Mouse (Mus musculus): ENCODE measurements around the gene AC192777.2. TPM values are rescaled to one million over a fixed set of nuclear protein-coding genes. Genes with fewer than 3 reads are reported as not detected.
"Not testable (repeated sequence)": the region's sequence is repeated elsewhere in the genome, so short reads cannot be mapped to it uniquely, and the experiment has no call there.

The AC192777.2 gene
- polyA plus RNA-seq (2014; fragmentation: Nextera tagmentation; extraction: Ambion mirVana): not detected in 2 replicates

DNA sequence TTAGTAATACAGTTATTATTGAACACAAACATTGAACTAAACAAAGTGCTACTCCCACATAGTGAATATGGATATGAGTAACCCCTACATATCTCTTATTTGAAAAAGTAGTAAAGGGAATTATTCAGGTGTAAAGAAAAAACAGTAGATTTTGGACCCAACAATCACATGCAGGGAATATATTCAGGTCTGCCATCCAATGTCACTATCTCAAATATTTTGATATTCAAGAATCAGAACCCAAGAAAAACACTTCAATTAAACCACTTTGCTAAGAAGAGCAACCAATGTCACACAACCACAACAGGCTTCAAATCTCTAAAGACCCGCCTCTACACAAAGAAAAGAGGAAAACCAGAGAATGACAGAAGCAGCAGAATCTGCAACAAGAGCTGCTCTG lies at the start of gene AC192777.2:
TSS of gene AC192777.2 (plus strand) at position 301 of the 400 bp plus-strand sequence.
- H3K9me3 ChIP-seq (ENCODE audit: control insufficient read depth, low read length); H3K36me3 ChIP-seq (ENCODE audit: control insufficient read depth, insufficient read depth, low read length); H3K27ac ChIP-seq (replicated peaks in 1 of 2; ENCODE audit: control insufficient read depth in 1 of 2, insufficient read depth in 1 of 2, low read depth in 2 of 2, low read length in 2 of 2); H3K4me3 ChIP-seq (ENCODE audit: control insufficient read depth in 1 of 2, insufficient read depth in 1 of 2, low read depth in 1 of 2, low read length in 2 of 2); ATAC-seq (ENCODE audit: insufficient number of reproducible peaks, insufficient read depth, low FRiP score, low read depth); H3K4me2 ChIP-seq (ENCODE audit: low read length); H3K4me1 ChIP-seq (ENCODE audit: control insufficient read depth in 2 of 2, insufficient read depth in 2 of 2, low read length in 2 of 2); H3K27me3 ChIP-seq (ENCODE audit: control insufficient read depth, insufficient read depth, low read length); H3K9ac ChIP-seq (ENCODE audit: low read length): not testable (repeated sequence)
- 82% methylated on average over 1 of the region's 1 CpGs for WGBS

DNA sequence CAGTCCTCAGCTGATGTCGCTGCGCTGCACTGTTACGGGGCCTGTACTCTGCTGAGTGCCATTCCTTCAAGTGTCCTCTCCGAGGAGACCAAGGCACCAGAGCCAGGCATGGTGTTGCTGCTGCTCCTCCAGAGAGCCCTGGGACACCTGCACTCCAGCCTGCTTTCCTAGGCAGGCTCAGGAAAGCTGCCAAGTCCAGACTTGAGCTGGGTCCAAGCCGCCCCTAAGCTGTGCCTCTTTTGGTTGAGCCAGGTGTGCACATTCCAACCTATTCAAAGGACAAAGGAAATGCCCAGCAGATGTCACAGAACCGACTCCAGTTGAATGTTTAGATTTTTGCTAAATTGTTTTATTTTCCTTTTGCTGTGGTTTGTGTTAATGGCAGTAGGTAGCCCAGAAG lies 20.9 kb downstream of the AC192777.2 start:
- ATAC-seq (ENCODE audit: insufficient number of reproducible peaks, insufficient read depth, low FRiP score, low read depth); H3K36me3 ChIP-seq (ENCODE audit: control insufficient read depth, insufficient read depth, low read length); H3K27ac ChIP-seq (replicated peaks in 1 of 2; ENCODE audit: control insufficient read depth in 1 of 2, insufficient read depth in 1 of 2, low read depth in 2 of 2, low read length in 2 of 2); H3K4me1 ChIP-seq (ENCODE audit: control insufficient read depth in 2 of 2, insufficient read depth in 2 of 2, low read length in 2 of 2); H3K4me3 ChIP-seq (ENCODE audit: control insufficient read depth in 1 of 2, insufficient read depth in 1 of 2, low read depth in 1 of 2, low read length in 2 of 2); H3K9ac ChIP-seq (ENCODE audit: low read length); H3K27me3 ChIP-seq (ENCODE audit: control insufficient read depth, insufficient read depth, low read length); H3K9me3 ChIP-seq (ENCODE audit: control insufficient read depth, low read length); H3K4me2 ChIP-seq (ENCODE audit: low read length): not testable (repeated sequence)
- WGBS: 82% methylated on average over 6 of the region's 6 CpGs

DNA sequence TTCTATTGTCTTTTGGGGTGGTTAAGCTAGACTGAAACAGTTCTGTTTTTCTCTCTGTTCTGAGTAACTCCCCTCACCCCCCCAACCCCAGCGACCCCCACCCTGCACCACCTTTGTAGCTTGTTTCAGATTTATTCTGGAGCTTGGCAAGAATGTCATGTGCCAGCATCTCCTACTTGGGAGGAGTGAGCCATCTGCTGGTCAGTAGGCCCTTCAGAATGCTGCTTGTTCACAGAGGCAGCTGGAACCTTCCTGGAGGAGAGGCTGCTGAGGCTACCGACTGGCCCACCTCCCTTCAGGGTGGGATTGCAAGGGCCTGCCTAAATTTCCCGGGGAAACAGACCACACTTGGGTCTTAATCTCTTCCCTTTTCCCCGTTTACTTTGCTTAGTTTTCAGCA lies 21.6 kb downstream of the AC192777.2 start:
- H3K27ac ChIP-seq (replicated peaks in 1 of 2; ENCODE audit: control insufficient read depth in 1 of 2, insufficient read depth in 1 of 2, low read depth in 2 of 2, low read length in 2 of 2); H3K4me3 ChIP-seq (ENCODE audit: control insufficient read depth in 1 of 2, insufficient read depth in 1 of 2, low read depth in 1 of 2, low read length in 2 of 2): not testable (repeated sequence)
- WGBS: 50% methylated on average over 4 of the region's 4 CpGs

More for the DNA sequence above, 21.6 kb downstream of the AC192777.2 start:
- not testable (repeated sequence) for ATAC-seq (ENCODE audit: insufficient number of reproducible peaks, insufficient read depth, low FRiP score, low read depth); H3K27me3 ChIP-seq (ENCODE audit: control insufficient read depth, insufficient read depth, low read length); H3K4me2 ChIP-seq (ENCODE audit: low read length); H3K36me3 ChIP-seq (ENCODE audit: control insufficient read depth, insufficient read depth, low read length); H3K9ac ChIP-seq (ENCODE audit: low read length); H3K4me1 ChIP-seq (ENCODE audit: control insufficient read depth in 2 of 2, insufficient read depth in 2 of 2, low read length in 2 of 2); H3K9me3 ChIP-seq (ENCODE audit: control insufficient read depth, low read length)

Small RNAs within 50 kb of the gene (microRNA-seq; reads per million reads assigned to microRNA genes)
- not detected for gene Gm26376

Other genes starting within 250 kb of the AC192777.2 start
- gene Esp38, start 144.9 kb upstream of the AC192777.2 start, polyA plus RNA-seq (2014; fragmentation: Nextera tagmentation; extraction: Ambion mirVana): not detected in 2 replicates
- not detected in 2 replicates for gene Pgk2, start 113.2 kb downstream of the AC192777.2 start, polyA plus RNA-seq (2014; fragmentation: Nextera tagmentation; extraction: Ambion mirVana)
- not detected in 2 replicates for gene Crisp3, start 146.8 kb downstream of the AC192777.2 start, polyA plus RNA-seq (2014; fragmentation: Nextera tagmentation; extraction: Ambion mirVana)
- gene Crisp1, start 223.8 kb downstream of the AC192777.2 start, polyA plus RNA-seq (2014; fragmentation: Nextera tagmentation; extraction: Ambion mirVana): not detected in 2 replicates

Data from heart, embryonic 14.5 days (tissue).